Mouse (Mus musculus) erythroblast, embryonic 14.5 days (primary cell): ENCODE data around the gene Fam173a. TPM values are rescaled to one million over a fixed set of nuclear protein-coding genes. Genes with fewer than 3 reads are reported as not detected.
A peak's percentile ranks its signal among the peaks of the same experiment; 100 is the strongest.
"Not testable (repeated sequence)": the region's sequence is repeated elsewhere in the genome, so short reads cannot be mapped to it uniquely, and the experiment has no call there.

Experiments
- H3K27me3 ChIP-seq: 2 replicates; pipeline ENCODE4 v1.6.1; 2012; ENCODE audit warnings: inconsistent platforms; ENCODE audit not compliant: control insufficient read depth
- H3K36me3 ChIP-seq: 2 replicates; pipeline ENCODE4 v1.6.1; 2012; ENCODE audit warnings: mild to moderate bottlenecking, inconsistent platforms; ENCODE audit not compliant: control insufficient read depth
- H3K4me1 ChIP-seq: 2 replicates; pipeline ENCODE4 v1.6.1; 2012; ENCODE audit warnings: inconsistent platforms; ENCODE audit not compliant: control insufficient read depth
- H3K4me3 ChIP-seq: replicated peaks from 2 replicates; pipeline ENCODE3; 2012; ENCODE audit warnings: moderate library complexity, mild to moderate bottlenecking, inconsistent platforms
- H3K9me3 ChIP-seq: 2 replicates; pipeline ENCODE4 v1.6.1; 2012; ENCODE audit warnings: low read length, inconsistent platforms, mixed read lengths; ENCODE audit not compliant: control insufficient read depth
- GATA1 ChIP-seq: IDR thresholded peaks from 2 replicates; pipeline ENCODE4 v1.6.1; 2012; ENCODE audit warnings: low read length, inconsistent platforms, mixed read lengths
- TAL1 ChIP-seq: IDR thresholded peaks from 3 replicates; pipeline ENCODE4 v1.6.1; 2012; ENCODE audit warnings: low read length, inconsistent platforms, mixed read lengths
- polyA plus RNA-seq: library from polyadenylated mRNA; stranded (reverse); fragments of >175 nt; gene quantifications from 2 replicates; pipeline ENCODE4 v1.2.3, GENCODE M21; 2012

The Fam173a gene
- polyA plus RNA-seq, 1 experiment: 2.8 TPM

DNA sequence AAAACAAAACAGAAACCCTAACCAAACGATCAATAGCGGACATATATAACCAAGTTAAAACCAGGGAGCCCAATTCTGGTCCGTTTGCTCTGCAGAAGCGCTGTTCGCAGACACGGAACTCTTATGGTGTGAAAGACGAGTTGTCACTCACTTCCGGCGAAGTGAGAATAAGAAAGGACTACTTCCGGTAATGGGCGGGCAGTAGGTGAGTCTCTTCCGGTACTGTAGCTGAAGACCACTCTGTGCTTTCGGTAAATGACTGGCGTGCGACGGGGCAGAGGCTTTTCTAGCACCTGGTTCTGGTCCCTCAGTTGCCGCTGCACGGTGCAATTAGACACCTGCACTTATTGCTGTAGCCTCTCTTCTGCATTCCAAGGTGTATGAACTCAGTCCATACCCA lies 30.8 kb upstream of the Fam173a start, which contains the start of gene Wdr24:
Gene Wdr24 (plus strand): TSS at position 176 of the 400 bp plus-strand sequence.
- no peak for TF ChIP-seq TAL1
- TF ChIP-seq GATA1: no peak
- peaks cover 43% of the 10 kb centered on the region for H3K27me3 ChIP-seq
- H3K4me1 ChIP-seq: peaks cover 66% of the 10 kb centered on the region
- H3K4me3 ChIP-seq: peak within 1 kb of the TSS; percentile 73
- peaks cover 34% of the 10 kb centered on the region for H3K36me3 ChIP-seq
- no peaks in the 10 kb centered on the region for H3K9me3 ChIP-seq

DNA sequence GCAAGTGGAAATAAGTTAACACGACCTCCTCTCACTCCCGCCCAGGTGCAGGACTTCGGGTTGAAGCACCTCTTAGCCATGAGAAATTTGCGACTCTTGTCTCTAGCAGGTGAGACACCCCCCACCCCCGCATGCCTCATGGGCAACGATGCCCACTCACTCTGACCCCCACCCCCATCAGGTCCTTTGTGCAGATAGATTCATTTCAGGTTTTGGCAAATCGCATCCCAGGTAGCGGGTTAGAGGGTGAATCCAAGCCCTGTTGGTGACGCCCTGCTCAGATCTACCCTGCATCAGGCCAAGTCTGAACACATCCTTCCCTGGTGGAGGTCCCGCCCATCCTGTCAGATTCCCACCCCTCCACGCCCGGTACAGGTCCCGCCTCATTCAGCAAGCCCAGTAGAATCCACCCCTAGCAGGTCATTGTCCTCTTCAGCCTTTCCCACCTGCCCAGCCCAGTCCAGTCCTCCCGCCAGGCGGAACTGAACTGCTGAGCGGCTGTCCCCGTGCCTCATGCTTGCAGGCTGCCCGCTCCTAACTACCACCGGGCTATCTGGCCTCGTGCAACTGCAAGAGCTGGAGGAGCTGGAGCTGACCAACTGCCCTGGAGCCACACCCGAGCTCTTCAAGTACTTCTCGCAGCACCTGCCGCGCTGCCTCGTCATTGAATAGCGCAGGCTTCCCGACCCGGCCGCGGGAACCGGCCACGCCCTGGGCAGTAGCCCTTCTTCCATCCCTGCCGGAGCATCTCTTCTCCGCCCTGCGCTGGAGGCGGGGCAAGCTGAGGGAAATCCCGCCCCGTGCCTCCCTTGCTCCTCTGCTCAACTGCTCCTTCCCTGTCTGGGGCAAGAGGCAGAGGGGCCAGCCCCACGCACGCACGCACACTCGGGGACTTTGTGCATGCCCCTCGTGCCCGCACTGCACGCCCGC lies 26.4 kb upstream of the Fam173a start:
- Histone ChIP-seq H3K9me3 (no peaks in the 10 kb centered on the region), H3K4me3 (peak overlapping the region; percentile 7), H3K36me3 (no peaks in the 10 kb centered on the region), H3K27me3 (peaks cover 80% of the 10 kb centered on the region), H3K4me1 (peaks cover 26% of the 10 kb centered on the region)
- TF ChIP-seq TAL1 (no peak), GATA1 (no peak)

DNA sequence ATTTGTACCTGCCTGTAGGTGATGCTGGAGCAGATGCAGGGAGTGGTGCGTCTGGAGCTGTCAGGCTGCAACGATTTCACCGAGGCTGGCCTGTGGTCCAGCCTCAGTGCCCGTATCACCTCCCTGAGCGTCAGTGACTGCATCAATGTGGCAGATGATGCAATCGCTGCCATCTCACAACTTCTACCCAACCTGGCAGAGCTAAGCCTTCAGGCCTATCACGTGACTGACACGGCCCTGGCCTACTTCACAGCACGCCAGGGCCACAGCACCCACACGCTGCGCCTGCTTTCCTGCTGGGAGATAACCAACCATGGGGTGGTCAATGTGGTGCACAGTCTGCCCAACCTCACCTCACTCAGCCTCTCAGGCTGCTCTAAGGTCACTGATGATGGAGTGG lies 25.0 kb upstream of the Fam173a start:
- peaks cover 90% of the 10 kb centered on the region for H3K27me3 ChIP-seq

DNA sequence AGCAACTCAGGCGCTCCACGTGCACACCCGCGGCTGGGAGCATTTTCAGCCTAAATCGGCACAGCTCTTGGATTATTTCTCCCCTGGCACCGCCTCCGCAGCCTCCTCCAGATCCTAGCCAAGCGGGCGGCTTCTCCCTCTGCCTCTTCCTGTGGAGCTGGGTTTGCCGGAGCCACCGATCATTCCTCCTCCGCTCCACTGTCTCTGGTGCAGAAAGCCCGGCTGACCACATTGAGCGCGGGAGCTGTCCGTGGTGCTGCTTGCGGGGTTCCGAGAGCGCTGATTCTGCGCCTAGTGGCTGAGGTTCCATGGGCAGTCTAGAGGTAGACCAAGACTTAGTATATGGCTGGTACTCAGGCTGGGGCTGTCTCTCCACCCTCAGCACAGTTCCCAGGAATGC lies 20.8 kb upstream of the Fam173a start:
- peaks cover 4% of the 10 kb centered on the region; the same call in 1 of the 2 replicates for H3K9me3 ChIP-seq
- no peak overlapping the region for H3K4me3 ChIP-seq
- H3K4me1 ChIP-seq: peaks cover 11% of the 10 kb centered on the region
- H3K36me3 ChIP-seq: no peaks in the 10 kb centered on the region
- peaks cover 91% of the 10 kb centered on the region for H3K27me3 ChIP-seq
- no peak for TF ChIP-seq GATA1
- TF ChIP-seq TAL1: no peak

More for the DNA sequence above, 25.0 kb upstream of the Fam173a start:
- H3K9me3 ChIP-seq: no peaks in the 10 kb centered on the region
- peaks cover 13% of the 10 kb centered on the region for H3K4me1 ChIP-seq
- no peaks in the 10 kb centered on the region for H3K36me3 ChIP-seq
- TF ChIP-seq TAL1 (no peak), GATA1 (no peak)
- H3K4me3 ChIP-seq: no peak overlapping the region

DNA sequence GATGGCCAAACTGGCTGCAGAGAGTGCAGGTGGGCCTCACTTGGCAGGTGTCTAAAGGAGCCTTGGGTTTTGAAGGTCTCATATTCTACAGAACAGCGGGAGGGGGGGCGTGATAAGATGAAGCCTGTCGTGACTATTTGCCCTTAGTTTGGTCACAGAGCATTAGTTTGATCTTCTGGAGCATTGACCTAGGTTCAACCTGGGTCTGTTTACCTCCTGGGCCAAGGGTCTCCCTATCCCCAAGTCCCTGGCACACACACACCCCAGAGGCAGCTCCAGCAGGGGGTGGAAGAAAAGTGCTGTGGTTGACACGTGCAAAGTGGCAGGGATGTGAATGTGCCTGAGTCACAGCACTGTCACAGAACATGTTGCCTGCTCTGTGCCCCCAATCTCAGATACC lies 18.2 kb upstream of the Fam173a start:
- H3K36me3 ChIP-seq: no peaks in the 10 kb centered on the region
- no peak overlapping the region for H3K4me3 ChIP-seq
- peaks cover 11% of the 10 kb centered on the region for H3K4me1 ChIP-seq
- TF ChIP-seq TAL1 (no peak), GATA1 (no peak)
- H3K9me3 ChIP-seq: peaks cover 4% of the 10 kb centered on the region; the same call in 1 of the 2 replicates
- peaks cover 85% of the 10 kb centered on the region for H3K27me3 ChIP-seq

DNA sequence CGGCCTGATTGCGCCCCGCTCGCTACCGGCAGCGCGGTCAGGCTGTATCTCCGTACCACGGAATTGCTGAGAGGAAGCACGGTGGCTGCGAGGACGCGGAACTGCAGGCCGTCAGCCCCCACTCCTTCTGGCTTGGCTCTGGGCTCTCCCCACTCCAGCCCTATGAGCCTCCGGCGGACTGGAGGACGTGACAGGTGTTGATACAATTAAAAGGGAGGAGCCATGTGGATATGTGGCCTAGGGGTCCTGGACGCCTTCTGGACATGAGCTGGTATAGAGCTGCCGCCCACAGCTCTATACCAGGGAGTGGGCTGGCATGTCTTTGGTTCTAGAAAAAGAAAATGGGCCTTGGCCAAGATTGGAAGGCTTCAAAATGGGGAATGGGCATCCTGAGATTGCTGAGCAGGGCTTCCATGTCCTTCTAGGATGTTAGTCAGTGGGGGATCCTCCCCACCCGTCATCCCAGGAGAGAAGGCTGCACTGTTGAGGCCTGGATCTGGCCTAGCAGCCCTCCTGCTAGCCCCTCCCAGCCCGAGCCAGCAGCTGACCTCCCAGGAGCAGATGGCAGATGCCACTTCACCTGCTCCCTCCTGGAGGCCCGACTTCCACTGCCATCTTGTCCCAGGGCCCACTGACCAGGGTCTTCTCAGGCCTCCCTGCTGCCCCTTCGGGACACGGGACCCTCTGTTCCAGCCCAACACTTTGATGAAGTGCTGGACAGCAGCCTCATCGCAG lies 17.1 kb upstream of the Fam173a start:
- Histone ChIP-seq H3K27me3 (peaks cover 85% of the 10 kb centered on the region), H3K4me3 (peak overlapping the region; percentile 28)

DNA sequence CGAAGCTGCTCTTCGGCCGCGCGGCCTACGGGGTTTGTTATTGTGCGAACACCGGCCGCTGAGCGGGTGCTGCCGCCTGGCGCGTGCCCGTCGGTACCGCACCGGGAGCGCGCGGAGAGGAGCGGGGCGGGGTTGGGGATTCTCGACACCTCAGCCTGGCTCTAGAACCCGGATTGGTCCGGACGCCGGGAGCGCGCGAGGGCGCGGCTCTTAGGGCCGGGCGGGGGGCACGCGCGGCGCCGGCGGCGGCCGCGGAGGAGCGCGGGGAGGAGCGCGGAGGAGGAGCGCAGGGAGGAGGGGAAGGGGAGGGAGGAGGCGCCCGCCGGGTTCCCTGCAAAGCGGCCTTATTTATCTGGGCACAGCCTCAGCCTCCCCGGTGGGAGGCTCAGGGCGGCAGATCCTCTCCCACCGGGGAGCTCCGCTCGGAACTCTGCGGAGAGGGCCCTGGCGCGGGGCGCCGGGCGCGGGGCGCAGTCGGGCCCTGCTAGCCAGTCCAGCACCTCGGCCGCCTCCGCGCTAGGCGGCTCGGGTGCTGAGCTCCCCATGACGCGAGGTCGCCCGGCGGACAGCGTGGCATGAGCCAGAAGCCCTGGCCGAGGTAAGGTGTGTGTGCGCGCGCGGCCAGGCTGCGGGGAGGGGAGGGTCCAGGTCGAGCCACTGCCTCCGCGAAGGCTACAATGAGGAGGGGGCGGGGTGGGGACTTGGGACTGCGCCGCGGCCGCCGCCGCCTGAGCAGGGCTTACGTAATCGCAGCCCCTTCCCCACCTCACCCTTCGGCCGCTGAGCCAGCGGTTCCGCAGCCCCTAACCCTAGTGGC lies 16.3 kb upstream of the Fam173a start, which contains the start of gene Fbxl16:
Gene Fbxl16 (plus strand): TSS at position 297 of the 817 bp plus-strand sequence.
- peak within 1 kb of the TSS; percentile 28 for H3K4me3 ChIP-seq
- TF ChIP-seq GATA1: no peak
- no peak for TF ChIP-seq TAL1

More for the DNA sequence above, 17.1 kb upstream of the Fam173a start:
- H3K4me1 ChIP-seq: peaks cover 11% of the 10 kb centered on the region
- H3K9me3 ChIP-seq: peaks cover 4% of the 10 kb centered on the region; the same call in 1 of the 2 replicates
- TF ChIP-seq TAL1 (no peak), GATA1 (no peak)
- no peaks in the 10 kb centered on the region for H3K36me3 ChIP-seq

DNA sequence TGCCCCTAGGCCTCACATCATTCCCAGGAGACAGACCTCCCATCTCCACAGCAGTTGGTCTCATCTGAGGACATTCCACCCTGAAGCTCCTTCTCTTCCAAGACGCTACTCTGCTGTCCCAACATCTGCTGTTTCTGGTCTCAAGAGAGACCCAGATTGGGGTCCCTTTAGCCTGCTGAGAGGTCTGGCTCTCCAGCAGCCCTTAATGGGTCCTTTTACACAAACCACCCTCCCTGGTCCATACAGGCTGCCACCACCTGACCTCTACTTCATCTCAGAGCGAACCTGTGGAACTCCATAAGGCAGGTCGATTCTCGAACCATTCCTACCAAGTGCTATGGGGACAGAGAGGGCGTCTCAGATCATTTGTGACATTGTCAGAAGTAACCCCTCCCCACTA lies 15.3 kb upstream of the Fam173a start:
- Histone ChIP-seq H3K9me3 (peaks cover 4% of the 10 kb centered on the region; the same call in 1 of the 2 replicates), H3K4me1 (peaks cover 11% of the 10 kb centered on the region), H3K27me3 (peaks cover 82% of the 10 kb centered on the region), H3K36me3 (no peaks in the 10 kb centered on the region), H3K4me3 (no peak overlapping the region)
- no peak for TF ChIP-seq GATA1
- no peak for TF ChIP-seq TAL1

More for the DNA sequence above, 16.3 kb upstream of the Fam173a start, which contains the start of gene Fbxl16:
- H3K36me3 ChIP-seq: no peaks in the 10 kb centered on the region
- H3K4me1 ChIP-seq: peaks cover 11% of the 10 kb centered on the region
- H3K9me3 ChIP-seq: peaks cover 4% of the 10 kb centered on the region; the same call in 1 of the 2 replicates
- peaks cover 81% of the 10 kb centered on the region for H3K27me3 ChIP-seq

DNA sequence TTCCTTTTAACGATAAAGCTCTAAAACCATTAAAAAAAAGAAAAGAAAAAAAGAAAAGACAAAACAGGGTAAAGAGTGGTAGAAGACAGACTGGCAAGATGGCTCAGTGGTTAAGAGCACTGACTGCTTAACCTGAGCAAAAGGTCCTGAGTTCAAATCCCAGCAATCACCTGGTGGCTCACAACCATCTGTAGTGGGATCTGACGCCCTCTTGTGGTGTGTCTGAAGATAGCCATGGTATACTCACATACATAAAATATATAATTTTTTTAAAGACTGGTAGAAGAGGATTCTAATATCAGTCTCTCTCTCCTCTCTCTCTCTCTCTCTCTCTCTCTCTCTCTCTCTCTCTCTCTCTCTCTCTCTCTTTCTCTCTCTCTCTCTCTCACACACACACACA lies 14.8 kb upstream of the Fam173a start:
- H3K4me1 ChIP-seq: peaks cover 11% of the 10 kb centered on the region
- H3K27me3 ChIP-seq: peaks cover 81% of the 10 kb centered on the region
- not testable (repeated sequence) for H3K9me3 ChIP-seq, H3K4me3 ChIP-seq, H3K36me3 ChIP-seq
